8 mouse cellular contexts compared by ENCODE assay signal in genomic region chr13:17993515-17993847, GRCm38 (mm10). TPM values are rescaled to one million over a fixed set of nuclear protein-coding genes. Genes with fewer than 3 reads are reported as not detected.
DNase-seq lines count a peak whose midpoint lies in the region; ATAC-seq and TF ChIP-seq lines count a peak whose summit lies in the region.

No protein-coding gene starts in this region.

- H3K9ac ChIP-seq in heart, embryonic 11.5 days (ENCODE audit: low read depth, low read length): peak overlapping the region; percentile 79
- peak overlapping the region; percentile 63 for H3K9ac ChIP-seq in forebrain, embryonic 15.5 days (replicated peaks)
- peak overlapping the region; percentile 78 for H3K9ac ChIP-seq in liver, embryonic 16.5 days (ENCODE audit: low read depth, low read length)

- TF ChIP-seq CTCF in E14TG2a.4 (conservative IDR thresholded peaks at IDR 0.05; ENCODE audit: low read length): no peak

- ATAC-seq in heart, embryonic 11.5 days (replicated peaks; ENCODE audit: insufficient number of reproducible peaks, low FRiP score, low TSS enrichment): no peak
- ATAC-seq in forebrain, embryonic 15.5 days (replicated peaks): no peak
- ATAC-seq in liver, embryonic 16.5 days (ENCODE audit: low read depth): no peak

- H3K27me3 ChIP-seq in heart, embryonic 11.5 days (ENCODE audit: control insufficient read depth, insufficient read depth, low read length): no peaks in the 10 kb centered on the region
- no peaks in the 10 kb centered on the region for H3K27me3 ChIP-seq in E14TG2a.4 (ENCODE audit: insufficient read depth, low read length)
- H3K27me3 ChIP-seq in forebrain, embryonic 15.5 days: no peaks in the 10 kb centered on the region
- no peaks in the 10 kb centered on the region for H3K27me3 ChIP-seq in liver, embryonic 16.5 days (ENCODE audit: control insufficient read depth, insufficient read depth, low read depth, low read length)

- H3K4me1 ChIP-seq in heart, embryonic 11.5 days (ENCODE audit: control insufficient read depth, insufficient read depth, low read length): peaks cover 3% of the 10 kb centered on the region
- H3K4me1 ChIP-seq in E14TG2a.4 (replicated peaks; ENCODE audit: low read depth, low read length): peaks cover 15% of the 10 kb centered on the region
- peaks cover 12% of the 10 kb centered on the region for H3K4me1 ChIP-seq in forebrain, embryonic 15.5 days
- peaks cover 3% of the 10 kb centered on the region; the same call in 1 of the 2 replicates for H3K4me1 ChIP-seq in liver, embryonic 16.5 days (ENCODE audit: control insufficient read depth, low read depth, low read length)

- H3K36me3 ChIP-seq in heart, embryonic 11.5 days (ENCODE audit: control insufficient read depth, insufficient read depth, low read length): no peaks in the 10 kb centered on the region
- peaks cover 22% of the 10 kb centered on the region for H3K36me3 ChIP-seq in E14TG2a.4 (ENCODE audit: insufficient read depth, low read length)
- H3K36me3 ChIP-seq in forebrain, embryonic 15.5 days: peaks cover 4% of the 10 kb centered on the region; the same call in 1 of the 2 replicates
- no peaks in the 10 kb centered on the region for H3K36me3 ChIP-seq in liver, embryonic 16.5 days (ENCODE audit: control insufficient read depth, insufficient read depth)

- no peaks in the 10 kb centered on the region for H3K9me3 ChIP-seq in heart, embryonic 11.5 days (replicated peaks; ENCODE audit: control insufficient read depth, low read length)
- H3K9me3 ChIP-seq in E14TG2a.4 (ENCODE audit: low read length): no peaks in the 10 kb centered on the region
- no peaks in the 10 kb centered on the region for H3K9me3 ChIP-seq in forebrain, embryonic 15.5 days
- no peaks in the 10 kb centered on the region for H3K9me3 ChIP-seq in liver, embryonic 16.5 days (replicated peaks; ENCODE audit: control insufficient read depth, low read length)

- no peak for DNase-seq in heart, postnatal 10 days
- DNase-seq in adrenal gland, postnatal 4 days (ENCODE audit: low spot score in 2 of 2): no peak
- DNase-seq in cerebellum, adult 9-11 months: no peak
- no peak for DNase-seq in natural killer cell, adult 2 months (ENCODE audit: low spot score in 2 of 2)

- WGBS in heart, embryonic 11.5 days (ENCODE audit: insufficient replicate concordance): 38% methylated on average over 7 of the region's 7 CpGs
- WGBS in forebrain, embryonic 15.5 days: 40% methylated on average over 7 of the region's 7 CpGs
- WGBS in liver, embryonic 16.5 days (ENCODE audit: insufficient replicate concordance): 30% methylated on average over 7 of the region's 7 CpGs

- H3K4me3 ChIP-seq in heart, embryonic 11.5 days (ENCODE audit: low read depth, low read length): peak overlapping the region; percentile 61
- H3K4me3 ChIP-seq in E14TG2a.4 (replicated peaks; ENCODE audit: low read length): peak overlapping the region; percentile 97
- H3K4me3 ChIP-seq in forebrain, embryonic 15.5 days: peak overlapping the region; percentile 71
- peak overlapping the region; percentile 82 for H3K4me3 ChIP-seq in liver, embryonic 16.5 days (ENCODE audit: low read depth, low read length)

- intact Hi-C loops in heart, postnatal 10 days (cut with DNase I): loop anchor here (2.0 to 5.0 kb wide), 3 partner anchors 49 to 724 kb away; partner anchors contain the start of genes Rala and Vps41

- H3K27ac ChIP-seq in heart, embryonic 11.5 days (ENCODE audit: low read depth, low read length): 0 out of 2 replicates have a peak overlapping the region, but pooled peaks have one; percentile 79
- peak overlapping the region; percentile 84; the same call in 1 of the 2 replicates for H3K27ac ChIP-seq in forebrain, embryonic 15.5 days (replicated peaks)
- no peak overlapping the region for H3K27ac ChIP-seq in liver, embryonic 16.5 days (ENCODE audit: low read length)

- H3K4me2 ChIP-seq in heart, embryonic 11.5 days: peak overlapping the region; percentile 69
- H3K4me2 ChIP-seq in forebrain, embryonic 15.5 days (replicated peaks): peak overlapping the region; percentile 68
- peak overlapping the region; percentile 78 for H3K4me2 ChIP-seq in liver, embryonic 16.5 days (ENCODE audit: low read depth, low read length)

RNA-seq across cellular contexts. Expression of gene Yae1d1, which starts 0.3 kb away (rescaled TPM):
- polyA plus RNA-seq in heart, embryonic 11.5 days (2014; fragmentation: Nextera tagmentation; extraction: Ambion mirVana): 79.8 and 85.2 TPM in 2 replicates
- 10 to 100 TPM; 22.4 to 30.1 TPM for total RNA-seq in heart, postnatal 10 days (2021)
- polyA plus RNA-seq in forebrain, embryonic 15.5 days (2015; fragmentation: Nextera tagmentation; extraction: Ambion mirVana): 99.6 and 105 TPM in 2 replicates
- 15.6 and 17.4 TPM in 2 replicates for polyA plus RNA-seq in liver, embryonic 16.5 days (2015; fragmentation: Nextera tagmentation; extraction: Ambion mirVana)
- 10 to 100 TPM; 28.2 to 29.4 TPM for total RNA-seq in adrenal gland, postnatal 4 days (2021)

RNA-seq across cellular contexts. Expression of gene Rala, which starts 49.4 kb away (rescaled TPM):
- 85.4 and 89.9 TPM in 2 replicates for polyA plus RNA-seq in heart, embryonic 11.5 days (2014; fragmentation: Nextera tagmentation; extraction: Ambion mirVana)
- total RNA-seq in heart, postnatal 10 days (2021): 10 to 100 TPM; 47.4 to 48.9 TPM
- 215 and 222 TPM in 2 replicates for polyA plus RNA-seq in forebrain, embryonic 15.5 days (2015; fragmentation: Nextera tagmentation; extraction: Ambion mirVana)
- 16.9 and 17.4 TPM in 2 replicates for polyA plus RNA-seq in liver, embryonic 16.5 days (2015; fragmentation: Nextera tagmentation; extraction: Ambion mirVana)
- 10 to 100 TPM; 54.2 to 55.2 TPM for total RNA-seq in adrenal gland, postnatal 4 days (2021)
